Mouse (Mus musculus) left cerebral cortex, adult 8-10 months (tissue): ENCODE data around the gene Krt31. TPM values are rescaled to one million over a fixed set of nuclear protein-coding genes. Genes with fewer than 3 reads are reported as not detected.

Experiments used
- DNase-seq, 2 experiments: peaks; one replicate each; pipeline ENCODE4 v3.0.0; 2022; ENCODE audit warnings: low spot score in 2 of 2
- total RNA-seq, 4 experiments: library from RNA; stranded (reverse); gene quantifications; 2 replicates each; pipeline ENCODE4 v1.2.4; 2022

Krt31 gene
- not detected for total RNA-seq

DNA sequence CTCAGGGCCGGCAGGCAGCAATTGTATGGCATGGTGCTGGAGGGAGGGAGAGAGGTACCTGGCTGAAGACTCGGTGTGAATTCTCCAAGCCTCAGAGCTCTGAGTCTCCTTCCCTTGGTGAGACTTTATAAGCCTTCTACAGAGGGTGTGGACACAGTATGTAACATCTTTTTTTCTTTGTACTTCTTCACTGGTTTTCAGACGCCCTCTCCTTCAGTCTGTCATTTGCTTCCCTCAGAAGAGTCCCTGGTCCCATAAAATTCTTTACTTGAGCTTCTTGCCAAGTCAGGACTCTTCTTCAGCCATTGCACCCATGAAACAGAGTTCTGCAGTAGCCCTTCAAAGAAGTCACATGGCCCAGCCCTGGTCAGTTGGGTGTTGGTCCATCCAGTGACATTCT, at the start of gene Krt31:
Krt31 (minus strand) TSS at position 101 of the 400 bp plus-strand sequence.
- no peak for DNase-seq

DNA sequence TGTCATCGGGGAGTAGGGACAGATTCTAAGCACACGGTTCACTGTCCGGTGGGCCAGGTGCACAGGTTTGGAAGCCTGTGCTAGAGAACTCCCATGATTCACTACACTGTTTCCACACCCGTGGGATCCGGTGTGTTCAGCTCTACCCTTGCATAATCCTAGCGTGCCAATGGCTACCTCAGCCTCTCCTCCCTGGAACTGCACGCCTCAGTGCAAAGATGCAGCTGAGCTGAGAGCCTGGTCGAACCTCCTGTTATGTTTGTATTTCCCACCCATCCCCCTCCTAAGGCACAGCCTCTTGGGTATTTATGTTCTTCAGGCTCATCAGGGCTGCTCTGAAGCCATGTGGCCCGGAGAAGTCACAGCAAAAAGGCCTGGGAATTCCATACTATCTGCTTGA, 47.5 kb upstream of the Krt31 start:
- DNase-seq: no peak

DNA sequence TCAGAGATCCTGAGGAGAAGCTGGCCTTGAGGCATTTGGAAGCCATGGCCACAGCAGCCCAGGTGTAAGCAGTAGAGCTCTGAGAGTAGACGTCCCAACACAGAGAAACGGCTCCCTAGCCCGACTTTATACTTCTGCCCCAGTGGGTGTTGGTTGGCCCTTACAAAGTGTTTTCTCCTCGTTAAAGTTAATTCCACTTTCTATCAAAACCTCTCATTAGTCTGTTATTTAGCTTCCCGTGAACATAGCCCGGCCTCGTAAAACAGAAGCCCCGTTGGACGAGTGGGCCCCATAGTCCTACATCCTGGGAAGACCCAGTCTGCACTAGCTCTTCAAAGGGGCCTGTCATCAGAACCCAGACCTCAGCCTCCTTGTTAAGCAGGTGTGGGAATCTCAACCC, 45.8 kb upstream of the Krt31 start, which contains the start of gene Krt35:
Krt35 (minus strand) TSS at position 101 of the 400 bp plus-strand sequence.
- DNase-seq: no peak

DNA sequence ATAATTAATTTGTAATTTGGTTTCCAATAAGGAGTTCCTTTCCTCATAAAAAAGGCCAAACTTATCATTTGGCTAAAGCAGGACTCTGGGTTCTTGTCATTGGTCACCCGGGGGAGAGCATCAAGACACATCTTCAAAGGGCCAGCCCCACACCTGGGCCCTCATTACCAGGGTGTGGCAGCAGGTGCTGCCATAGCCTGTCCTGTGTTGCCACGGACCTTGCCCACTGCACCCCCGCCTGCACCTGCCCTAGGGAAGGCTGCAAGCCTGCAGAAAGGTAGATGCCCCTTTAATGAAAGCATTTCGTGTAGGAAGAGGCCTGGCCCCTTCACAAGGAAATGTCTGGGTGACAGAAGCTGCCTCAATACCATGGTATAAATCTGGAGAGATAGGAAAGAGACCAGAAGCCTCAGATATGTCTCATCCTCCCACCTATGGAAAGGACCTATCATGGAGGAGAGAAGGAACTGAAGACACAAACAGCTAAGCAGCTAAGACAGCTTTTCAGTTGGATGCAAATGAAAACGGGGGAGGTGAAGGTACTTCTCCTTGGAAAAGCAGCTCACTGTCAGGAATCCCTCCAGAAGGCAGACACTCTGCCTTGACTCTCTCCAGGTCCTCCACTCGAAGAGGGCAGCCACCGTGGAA, 38.2 kb upstream of the Krt31 start:
- peak in 1 of 2 experiments; percentile 23 for DNase-seq

DNA sequence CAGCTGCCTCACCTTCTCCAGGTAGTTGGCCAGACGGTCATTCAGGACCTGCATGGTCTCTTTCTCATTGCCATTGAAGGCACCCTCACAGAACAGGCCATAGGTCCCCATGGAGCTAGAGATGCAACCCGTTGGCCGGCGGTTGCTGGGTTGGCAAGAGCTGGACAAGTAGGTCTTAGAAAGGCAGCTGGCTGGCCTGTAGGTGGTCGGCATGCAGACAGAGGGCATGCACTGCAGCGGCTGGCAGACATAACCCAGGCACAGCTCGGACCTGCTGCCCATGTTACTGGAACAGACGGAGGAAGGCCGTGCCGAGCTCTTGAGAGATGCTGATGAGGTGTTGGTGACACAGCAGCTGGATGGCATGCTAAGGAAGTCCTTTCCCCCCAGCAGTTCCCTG, 37.5 kb upstream of the Krt31 start, which contains the start of gene Krt32:
Krt32 (minus strand) TSS at position 366 of the 400 bp plus-strand sequence.
- no peak for DNase-seq

DNA sequence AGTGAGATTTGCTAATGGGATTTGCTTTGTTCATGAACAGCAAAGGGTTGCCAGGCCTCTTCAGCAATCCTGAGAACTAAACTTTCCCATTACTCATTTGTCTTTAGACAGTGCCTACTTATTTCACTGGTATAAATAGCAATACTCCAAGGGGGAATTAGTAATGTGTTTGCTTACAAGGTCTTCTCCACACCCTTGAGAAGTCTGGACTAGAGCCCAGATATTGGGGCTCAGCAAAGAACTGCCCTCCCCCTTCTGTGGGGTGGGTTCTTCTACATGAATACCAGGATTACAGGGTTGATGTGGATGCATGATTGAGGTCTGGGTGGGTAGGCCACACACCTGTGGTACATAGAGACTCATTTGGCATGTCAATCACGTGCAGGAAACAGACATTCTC, 23.5 kb upstream of the Krt31 start:
- no peak for DNase-seq

DNA sequence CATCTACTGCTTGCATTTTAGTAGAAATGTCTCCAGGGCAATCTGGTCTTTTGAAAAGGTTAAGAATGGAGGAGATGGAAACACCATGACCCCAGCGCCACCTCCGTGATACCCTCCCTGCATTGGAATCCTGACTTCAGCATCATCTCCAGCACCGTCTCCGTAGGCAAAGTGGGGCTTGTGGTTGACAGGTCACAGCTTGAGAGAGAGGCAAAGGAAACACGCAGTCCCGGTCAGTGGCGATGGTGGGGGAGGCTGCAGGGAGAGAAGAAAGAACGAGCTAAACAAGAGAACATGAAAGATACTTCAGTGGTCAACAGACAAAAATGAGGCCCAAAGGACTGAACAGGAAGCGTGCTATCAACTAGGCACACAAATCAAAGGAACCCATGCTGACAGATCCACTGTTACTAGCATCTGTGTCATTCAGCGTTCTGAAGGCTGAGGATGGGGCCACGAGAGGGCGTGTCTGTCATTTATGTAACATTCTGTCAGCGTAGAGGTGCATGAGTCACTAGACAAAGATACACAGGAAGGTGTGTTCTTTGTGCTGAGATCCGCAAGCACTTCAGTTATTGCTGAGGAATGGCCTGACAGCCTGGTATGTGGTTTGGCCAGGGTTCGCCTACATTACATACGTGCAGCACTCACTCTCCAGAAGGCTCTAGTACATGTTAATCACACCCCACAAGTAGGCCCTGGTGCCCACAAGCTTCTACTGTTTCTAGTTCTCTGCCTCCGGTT, 17.1 kb upstream of the Krt31 start:
- DNase-seq: no peak

DNA sequence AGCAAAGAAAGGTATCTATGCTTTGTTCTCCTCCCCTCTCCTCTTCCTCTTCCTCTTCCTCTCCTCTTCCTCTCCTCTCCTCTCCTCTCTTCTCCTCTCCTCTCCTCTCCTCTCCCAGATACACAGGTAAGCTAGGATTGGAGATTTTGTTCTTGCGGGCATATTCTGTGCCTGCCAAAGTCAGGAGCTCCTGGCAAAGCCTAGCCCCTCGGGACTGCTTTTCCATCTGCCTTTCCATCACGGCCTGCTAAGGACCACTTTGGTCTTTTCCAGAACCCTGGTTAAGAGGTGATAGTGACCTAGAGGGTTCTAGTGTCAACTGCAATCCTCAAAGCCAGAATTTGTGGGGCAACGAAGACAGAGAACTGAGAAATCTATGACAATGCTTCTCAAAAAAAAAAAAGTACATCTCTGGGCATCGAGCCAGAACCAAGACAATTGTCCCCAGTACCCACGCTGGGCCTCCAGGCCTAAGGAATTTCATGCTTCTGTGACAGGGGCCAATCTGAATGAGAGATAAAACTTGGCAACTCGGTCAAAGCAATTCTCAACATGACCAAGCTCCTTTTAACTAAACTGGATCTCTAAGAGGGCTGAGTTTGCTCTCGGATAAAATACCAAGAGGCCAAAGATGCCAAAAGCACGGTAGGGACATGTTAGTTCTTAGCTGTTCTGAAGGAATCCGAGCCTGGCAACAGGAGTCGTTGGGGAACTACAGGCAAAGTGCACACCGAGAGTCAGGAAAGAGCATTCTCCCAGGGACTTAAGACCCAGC, 16.1 kb upstream of the Krt31 start:
- no peak for DNase-seq

DNA sequence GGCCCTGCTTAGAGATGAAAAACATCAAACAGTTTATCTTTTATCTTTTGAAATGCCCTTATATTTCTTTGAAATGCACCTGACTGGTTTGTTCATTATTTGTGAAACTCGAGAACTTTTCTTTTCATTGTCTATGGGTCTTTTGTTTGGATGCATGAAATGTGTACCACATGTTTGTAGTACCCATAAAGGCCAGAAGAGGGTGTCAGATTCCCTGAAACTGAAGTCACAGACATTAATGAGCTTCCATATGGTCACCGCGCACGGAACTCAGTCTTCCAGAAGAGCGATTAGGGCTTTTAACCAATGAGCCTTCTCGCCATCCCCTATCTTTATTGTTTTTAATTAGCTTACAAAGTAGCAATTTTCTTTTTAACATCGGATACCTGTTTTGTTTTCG, 8.5 kb upstream of the Krt31 start:
- DNase-seq: no peak

DNA sequence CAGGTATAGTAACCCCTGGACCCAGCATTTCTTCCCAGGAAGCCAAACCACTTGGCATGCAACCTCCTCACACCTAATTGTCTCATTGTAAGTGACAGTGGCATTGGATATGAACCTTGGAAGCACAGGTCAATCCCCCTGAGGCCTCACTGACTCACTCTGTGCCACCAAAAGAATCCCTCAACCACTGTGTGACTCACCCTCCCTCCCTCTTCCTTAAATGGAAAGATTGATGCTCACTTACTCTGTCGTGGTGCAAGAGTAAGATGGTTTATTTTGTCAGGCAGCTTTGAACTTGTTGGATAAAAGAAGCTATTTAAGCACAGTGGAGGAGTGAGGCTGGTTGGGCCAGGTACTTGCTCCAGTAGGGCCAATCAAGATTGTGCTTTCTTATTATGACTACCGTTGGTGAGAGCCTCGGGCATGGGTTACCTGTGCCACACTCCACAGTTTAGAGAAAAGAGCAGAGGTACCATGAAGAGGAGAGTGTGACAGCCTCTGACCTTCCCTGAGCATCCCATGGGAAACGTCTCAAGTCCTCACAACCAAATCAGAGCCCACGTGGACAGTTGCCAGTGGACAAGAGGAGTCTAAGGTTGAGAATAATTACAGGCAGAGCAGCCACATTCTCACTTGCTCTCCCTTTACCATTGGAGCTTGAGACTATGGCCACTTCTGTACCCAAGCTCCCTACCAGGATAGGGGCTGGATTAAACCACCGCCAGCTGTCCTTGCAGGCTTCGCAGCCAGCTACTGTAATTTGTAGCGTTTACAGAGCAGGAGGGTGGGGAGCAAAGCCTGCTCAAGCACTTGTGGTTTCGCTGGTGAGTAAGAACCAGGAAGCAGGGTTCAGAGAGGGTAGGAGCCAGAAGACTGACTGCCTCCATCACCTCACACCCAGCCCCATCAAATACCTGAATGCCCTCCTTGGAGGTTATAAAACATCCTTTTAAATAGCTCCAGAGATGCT, 5.6 kb upstream of the Krt31 start:
- no peak for DNase-seq

DNA sequence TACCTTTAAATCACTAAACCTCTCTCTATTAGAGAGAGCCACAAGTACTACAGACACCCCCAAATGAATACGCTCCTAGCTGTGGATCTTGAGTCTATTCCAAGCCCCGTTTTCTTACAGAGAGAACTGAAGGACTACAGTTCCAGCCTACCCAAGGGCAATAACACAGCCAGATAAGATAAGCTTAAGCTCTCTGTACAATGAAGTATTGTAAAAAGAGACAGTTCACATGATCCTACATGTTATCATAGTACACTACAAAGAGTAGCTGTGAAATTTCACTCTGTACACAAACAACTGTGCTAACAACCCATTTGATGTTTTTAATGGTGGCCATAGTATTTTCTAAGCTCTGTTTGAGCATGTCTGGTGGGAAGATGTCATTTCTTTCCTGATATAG, 3.2 kb downstream of the Krt31 start:
- no peak for DNase-seq

DNA sequence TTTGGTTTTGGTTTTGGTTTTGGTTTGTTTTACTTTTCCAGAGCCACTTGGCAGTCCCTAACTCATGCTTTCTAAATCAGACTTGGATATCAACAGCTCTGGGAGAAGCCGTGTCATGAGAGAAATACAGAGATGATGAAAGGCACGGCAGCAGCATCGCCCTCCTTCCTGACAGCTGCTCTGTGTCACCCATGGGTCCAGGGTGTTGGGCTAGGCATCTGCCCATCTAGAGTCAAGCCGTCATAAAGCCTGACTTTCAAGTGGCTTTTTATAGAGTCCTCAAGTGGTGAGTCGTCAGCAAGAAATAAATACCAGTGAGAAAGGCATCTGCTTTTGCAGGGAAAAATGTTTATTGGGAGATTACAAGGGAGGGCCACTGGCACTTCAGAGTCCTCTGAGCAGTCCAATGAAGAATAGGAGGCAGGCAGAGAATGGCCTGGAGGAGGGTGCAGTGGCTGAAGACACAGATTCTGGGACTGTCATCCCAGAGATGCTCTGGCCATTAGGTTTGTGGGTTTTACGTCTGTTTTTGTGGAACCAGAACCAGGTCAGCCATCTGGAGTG, 4.0 kb downstream of the Krt31 start:
- DNase-seq: no peak

DNA sequence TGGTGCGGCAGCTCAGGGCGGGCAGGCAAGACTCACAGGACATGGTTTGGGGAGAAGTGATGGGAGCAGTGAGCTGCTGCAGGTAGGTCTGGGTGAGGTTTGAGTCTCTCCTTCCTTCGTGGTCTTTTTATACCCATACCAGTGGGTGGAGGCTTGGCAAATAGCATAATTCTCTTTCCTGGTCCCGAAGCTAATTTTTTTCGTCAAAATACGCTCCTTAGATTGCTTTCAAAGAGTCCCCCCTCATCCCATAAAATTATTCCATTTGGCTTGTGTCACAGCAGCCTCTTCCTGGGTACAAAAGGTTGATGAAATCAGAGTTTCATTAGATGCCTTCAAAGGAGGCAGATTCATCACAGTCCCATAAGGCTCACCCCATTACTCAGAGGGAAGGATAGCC, 8.9 kb downstream of the Krt31 start, which contains the start of gene Krt34:
Krt34 (minus strand) TSS at position 101 of the 400 bp plus-strand sequence.
- DNase-seq: no peak

DNA sequence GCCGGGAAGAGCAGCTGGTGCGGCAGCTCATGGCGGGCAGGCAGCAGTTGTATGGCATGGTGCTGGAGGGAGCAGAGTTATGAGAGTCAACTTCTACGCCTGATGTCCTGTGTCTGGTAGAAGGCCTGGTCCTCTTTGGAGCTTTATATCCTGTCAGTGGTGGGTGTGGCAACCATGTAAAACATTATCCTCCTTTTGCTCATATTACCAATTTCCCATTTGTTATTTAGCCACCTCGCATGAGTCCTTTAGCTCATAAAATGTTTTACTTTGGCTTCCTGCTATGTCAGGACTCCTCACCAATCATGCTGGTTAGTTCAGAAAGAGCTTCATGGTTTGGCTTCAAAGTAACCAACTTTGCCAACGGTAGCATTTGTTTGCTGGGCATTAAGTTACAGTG, 20.6 kb downstream of the Krt31 start, which contains the start of gene Krt33b:
Krt33b (minus strand) TSS at position 101 of the 400 bp plus-strand sequence.
- no peak for DNase-seq

DNA sequence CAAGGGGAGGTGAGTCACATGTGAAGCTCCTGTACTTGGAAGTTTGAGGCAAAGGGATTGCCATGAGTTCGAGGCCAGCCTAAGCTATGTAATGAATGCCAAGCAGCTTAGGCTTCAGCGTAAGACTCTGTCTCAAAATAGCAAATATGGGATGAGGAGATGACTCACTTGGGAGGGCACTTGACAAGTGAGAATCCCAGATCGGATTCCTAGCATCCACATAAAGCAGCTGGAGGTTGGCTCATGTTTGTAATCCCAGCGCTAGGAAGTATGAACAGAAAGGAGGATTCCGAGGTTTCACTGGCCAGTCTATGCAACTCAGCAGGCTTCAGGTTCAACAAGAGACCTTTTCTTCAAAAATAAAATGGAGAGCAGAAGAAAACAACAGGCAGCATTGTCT, 28.9 kb downstream of the Krt31 start:
- DNase-seq: peak in 1 of 2 experiments; percentile 18

DNA sequence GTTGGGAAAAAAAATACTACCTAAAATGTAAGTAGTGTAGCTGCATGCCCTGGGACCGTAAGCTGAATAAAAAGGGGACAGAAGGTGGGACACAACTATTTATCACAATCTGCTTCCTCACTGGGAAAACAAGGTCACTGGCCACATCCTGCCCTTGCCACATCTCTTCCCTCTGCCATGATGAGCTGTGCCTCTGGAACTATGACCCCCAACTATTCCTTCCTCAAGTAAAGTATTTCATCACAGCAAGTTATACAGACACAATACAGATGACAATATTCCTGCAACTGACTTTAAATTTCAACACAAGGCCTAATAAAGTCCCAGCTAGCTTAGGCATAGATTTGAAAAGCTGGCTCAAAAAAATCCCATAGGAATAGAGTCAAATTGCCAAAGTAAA, 30.9 kb downstream of the Krt31 start:
- no peak for DNase-seq

DNA sequence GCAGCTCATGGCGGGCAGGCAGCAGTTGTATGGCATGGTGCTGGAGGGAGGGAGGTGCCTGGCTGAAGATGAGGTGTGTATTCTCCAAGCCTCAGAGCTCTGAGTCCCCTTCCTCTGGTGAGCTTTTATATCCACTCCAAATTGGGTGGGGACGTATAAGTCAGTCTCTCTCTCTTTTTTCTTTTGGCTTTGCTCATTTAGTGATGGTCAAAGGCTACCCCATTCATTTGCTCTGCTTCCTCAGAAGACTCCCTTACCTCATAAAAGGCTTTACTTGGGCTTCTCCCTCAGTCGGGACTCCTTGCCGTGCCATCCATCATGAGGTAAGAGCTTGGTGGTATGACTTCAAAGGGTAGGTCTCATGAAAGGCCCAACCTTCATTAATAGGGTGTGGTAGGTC, 34.2 kb downstream of the Krt31 start, which contains the start of gene Krt33a:
Krt33a (minus strand) TSS at position 101 of the 400 bp plus-strand sequence.
- no peak for DNase-seq

DNA sequence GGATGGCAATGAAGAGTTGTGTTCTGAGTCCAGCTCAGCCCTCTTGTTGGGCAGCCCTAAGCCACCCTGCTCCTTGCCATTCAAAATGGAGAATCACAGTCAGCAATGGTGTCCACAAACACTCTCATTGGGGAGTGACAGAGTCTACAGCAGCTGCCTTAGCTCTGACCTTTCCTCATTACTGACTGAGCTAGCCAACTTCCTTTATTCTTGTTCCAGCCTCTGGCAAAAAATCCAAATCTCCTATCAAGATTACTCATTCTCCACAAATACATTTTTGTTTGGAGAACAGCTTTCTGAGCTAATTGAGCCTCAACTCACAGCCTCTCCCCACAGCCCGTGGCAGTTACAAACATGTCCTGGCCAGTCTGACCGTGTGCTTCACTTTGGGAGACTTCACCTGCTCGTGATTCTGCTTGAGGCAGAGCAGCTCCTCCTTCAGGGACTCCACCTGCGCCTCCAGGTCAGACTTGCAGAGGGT, 36.6 kb downstream of the Krt31 start:
- no peak for DNase-seq

DNA sequence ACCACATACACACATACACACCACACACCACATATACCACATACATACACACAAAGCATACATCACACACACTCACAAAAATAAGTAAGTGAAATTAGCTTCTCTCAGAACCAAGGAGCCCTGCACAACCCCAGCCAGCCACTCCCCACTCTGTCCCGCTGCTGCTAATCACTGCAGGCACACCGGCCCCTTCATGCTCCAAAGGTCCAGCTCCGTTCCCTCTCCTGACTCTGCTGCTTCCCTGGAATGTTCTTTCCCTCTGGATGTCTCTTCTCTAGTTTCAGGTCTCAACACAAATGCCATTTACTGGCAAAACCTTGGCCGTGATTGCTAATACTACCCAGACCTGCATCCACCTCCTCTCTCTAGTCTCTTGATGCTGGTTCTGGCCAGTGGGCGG, 39.7 kb downstream of the Krt31 start:
- no peak for DNase-seq

DNA sequence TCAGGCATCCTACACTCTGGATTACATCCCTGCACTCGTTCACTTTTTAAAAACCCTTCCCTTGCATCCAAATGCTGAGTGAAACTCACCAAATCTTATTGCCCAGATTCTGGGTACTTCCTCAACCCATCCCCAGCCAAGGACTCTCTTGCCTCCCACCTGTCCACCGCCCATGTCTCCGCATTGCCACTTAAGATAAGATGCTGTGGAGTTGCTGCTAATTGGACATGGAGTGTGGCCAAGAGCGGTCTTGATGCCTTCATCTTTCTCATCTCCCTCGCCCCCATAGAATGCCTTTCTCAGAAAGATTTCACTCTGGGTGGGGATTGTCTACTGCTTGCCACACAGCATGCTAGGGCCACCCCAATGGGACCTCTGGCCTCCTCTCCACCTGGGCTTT, 42.0 kb downstream of the Krt31 start:
- DNase-seq: peak in 1 of 2 experiments; percentile 54
